Mouse (Mus musculus) limb, embryonic 14.5 days (tissue): ENCODE data around the gene Nhsl2. TPM values are rescaled to one million over a fixed set of nuclear protein-coding genes. Genes with fewer than 3 reads are reported as not detected.

Experiments
- ATAC-seq: fragments of 200-750 bp; cut with Nextera tagmentation; 2 replicates; pipeline ENCODE4 v1.8.0; 2017; ENCODE audit warnings: low read depth, moderate number of reproducible peaks, moderate TSS enrichment; ENCODE audit not compliant: low FRiP score
- DNase-seq: peaks from one replicate; pipeline ENCODE4 v3.0.0-alpha.2; 2015; ENCODE audit warnings: low spot score
- H3K27ac ChIP-seq: fragments of 300-500 bp; sonication (generic); replicated peaks from 2 replicates; pipeline ENCODE4 v1.5.1; 2014; ENCODE audit warnings: low read depth, mild to moderate bottlenecking, low read length, moderate library complexity, mixed read lengths
- H3K27me3 ChIP-seq: fragments of 300-500 bp; sonication (generic); 2 replicates; pipeline ENCODE4 v1.6.1; 2014; ENCODE audit warnings: low read length, mixed read lengths; ENCODE audit not compliant: control insufficient read depth, insufficient read depth
- H3K36me3 ChIP-seq: fragments of 300-500 bp; sonication (generic); 2 replicates; pipeline ENCODE4 v1.6.1; 2014; ENCODE audit warnings: mild to moderate bottlenecking, low read length, moderate library complexity, mixed read lengths; ENCODE audit not compliant: control insufficient read depth, insufficient read depth
- H3K4me1 ChIP-seq: fragments of 300-500 bp; sonication (generic); 2 replicates; pipeline ENCODE4 v1.6.1; 2014; ENCODE audit warnings: antibody characterized with exemption, low read length, mixed read lengths; ENCODE audit not compliant: control insufficient read depth, insufficient read depth
- H3K4me2 ChIP-seq: fragments of 300-500 bp; sonication (generic); replicated peaks from 2 replicates; pipeline ENCODE4 v1.6.1; 2014; ENCODE audit warnings: low read depth, mild to moderate bottlenecking, low read length, moderate library complexity; ENCODE audit not compliant: severe bottlenecking
- H3K4me3 ChIP-seq: fragments of 300-500 bp; sonication (generic); replicated peaks from 2 replicates; pipeline ENCODE4 v1.5.1; 2014; ENCODE audit warnings: low read length
- H3K9ac ChIP-seq: fragments of 300-500 bp; sonication (generic); 2 replicates; pipeline ENCODE4 v1.6.1; 2014; ENCODE audit warnings: mild to moderate bottlenecking, low read depth, low read length, moderate library complexity; ENCODE audit not compliant: severe bottlenecking
- H3K9me3 ChIP-seq: fragments of 300-500 bp; sonication (generic); 2 replicates; pipeline ENCODE4 v1.6.1; 2016; ENCODE audit warnings: low read length; ENCODE audit not compliant: control insufficient read depth
- POLR2A ChIP-seq: fragments of 200-500 bp; IDR thresholded peaks from 2 replicates; pipeline ENCODE4 v1.8.0; 2012; ENCODE audit warnings: inconsistent platforms, mild to moderate bottlenecking, moderate library complexity, borderline replicate concordance; ENCODE audit not compliant: insufficient read depth, insufficient read length; ENCODE audit errors: extremely low read depth
- WGBS: fragments of 180-500 bp; shearing (Covaris S2); extraction: QIAGEN DNeasy Blood & Tissue Kit; methylation state at CpG from one replicate; pipeline ENCODE4 v1.1.7; 2014; 5-methylcytosine and 5-hydroxymethylcytosine counted together
- polyA plus RNA-seq, 2 experiments: library from polyadenylated mRNA; depleted of rRNA in 1 of 2; stranded (reverse) in 1 of 2; unstranded in 1 of 2; fragments of >200 nt; fragmentation: Nextera tagmentation in 1 of 2; extraction: Ambion mirVana in 1 of 2; gene quantifications; 2 replicates each; pipeline versions ENCODE4 v1.2.1 to v1.2.3; 2012 to 2014

Nhsl2 gene
- polyA plus RNA-seq, 2 experiments: 6.6 to 13.5 TPM

DNA sequence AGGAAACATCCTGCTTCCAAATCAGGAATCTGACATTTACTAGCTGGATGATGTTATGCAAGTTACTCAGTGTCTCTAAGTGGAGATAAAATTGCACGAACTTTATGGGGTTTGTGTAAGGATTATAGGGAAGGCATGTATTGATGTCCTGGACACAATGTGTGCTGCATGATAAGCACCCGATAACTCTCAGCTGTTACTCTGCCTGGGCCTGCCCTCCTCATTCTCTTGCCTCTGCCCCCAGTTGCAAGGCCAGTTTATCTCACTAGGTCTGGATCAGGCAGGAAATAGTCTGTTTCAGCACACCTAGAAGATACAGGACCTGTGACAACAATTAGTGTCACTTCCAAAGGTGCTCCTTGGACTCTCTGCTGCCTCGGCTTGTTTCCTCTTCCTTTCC lies 25.0 kb downstream of the Nhsl2 start:
- no peak overlapping the region for H3K4me2 ChIP-seq
- no peaks in the 10 kb centered on the region for H3K36me3 ChIP-seq
- no peak for DNase-seq
- WGBS: 59% methylated on average over 3 of the region's 3 CpGs
- TF ChIP-seq POLR2A: no peak
- no peaks in the 10 kb centered on the region for H3K27me3 ChIP-seq
- H3K9me3 ChIP-seq: no peaks in the 10 kb centered on the region
- no peak overlapping the region for H3K27ac ChIP-seq
- no peak overlapping the region for H3K9ac ChIP-seq
- no peaks in the 10 kb centered on the region for H3K4me1 ChIP-seq
- no peak for ATAC-seq
- H3K4me3 ChIP-seq: no peak overlapping the region

DNA sequence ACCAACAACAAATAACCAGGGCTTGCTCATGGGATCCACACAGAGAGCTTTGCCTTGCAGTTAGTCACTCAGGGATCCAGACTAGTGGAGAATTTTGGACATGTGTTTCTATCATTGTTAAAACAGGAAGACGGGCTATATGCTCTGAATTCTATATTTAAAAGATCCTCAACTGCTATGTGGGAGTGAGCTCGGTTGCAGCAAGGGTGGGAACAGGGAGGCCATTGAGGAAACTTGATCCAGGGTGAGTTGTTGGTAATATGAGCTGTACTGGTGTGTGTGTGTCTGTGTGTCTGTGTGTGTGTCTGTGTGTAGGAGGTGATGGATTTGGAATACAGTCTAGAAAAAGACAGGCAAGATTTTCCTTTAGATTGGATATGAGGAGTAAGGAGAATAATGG lies 25.7 kb downstream of the Nhsl2 start:
- no peaks in the 10 kb centered on the region for H3K36me3 ChIP-seq
- no peak overlapping the region for H3K4me3 ChIP-seq
- ATAC-seq (no peak), DNase-seq (no peak)
- H3K27me3 ChIP-seq: no peaks in the 10 kb centered on the region
- no peak overlapping the region for H3K27ac ChIP-seq
- H3K9me3 ChIP-seq: no peaks in the 10 kb centered on the region
- H3K4me1 ChIP-seq: no peaks in the 10 kb centered on the region
- H3K9ac ChIP-seq: no peak overlapping the region
- 35% methylated on average over 2 of the region's 2 CpGs for WGBS
- TF ChIP-seq POLR2A: no peak
- H3K4me2 ChIP-seq: no peak overlapping the region

DNA sequence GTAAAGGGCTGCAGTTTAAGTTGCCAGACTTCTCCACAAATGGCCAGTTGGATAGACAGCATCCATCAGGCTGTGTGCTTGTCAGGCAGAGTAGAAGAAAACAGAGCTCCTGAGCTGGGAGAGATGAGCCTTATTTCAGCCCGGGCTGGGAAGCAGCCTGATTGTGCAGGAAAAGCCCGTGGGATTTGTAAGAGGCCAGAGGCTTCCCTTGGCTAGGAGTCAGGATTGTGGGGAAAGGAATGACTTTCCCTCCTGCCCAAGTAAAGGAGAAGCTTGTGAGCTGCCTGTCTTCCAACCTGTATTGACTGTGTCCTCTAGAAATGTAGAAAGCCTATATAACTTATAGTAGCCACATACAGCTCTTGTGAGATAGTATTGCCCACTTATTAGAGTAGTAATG lies 27.0 kb downstream of the Nhsl2 start:
- 37% methylated on average over 2 of the region's 2 CpGs for WGBS
- Histone ChIP-seq H3K36me3 (no peaks in the 10 kb centered on the region), H3K4me3 (no peak overlapping the region), H3K9me3 (no peaks in the 10 kb centered on the region), H3K4me2 (no peak overlapping the region), H3K9ac (no peak overlapping the region), H3K4me1 (no peaks in the 10 kb centered on the region), H3K27me3 (no peaks in the 10 kb centered on the region), H3K27ac (no peak overlapping the region)
- no peak for TF ChIP-seq POLR2A
- ATAC-seq (no peak), DNase-seq (no peak)

DNA sequence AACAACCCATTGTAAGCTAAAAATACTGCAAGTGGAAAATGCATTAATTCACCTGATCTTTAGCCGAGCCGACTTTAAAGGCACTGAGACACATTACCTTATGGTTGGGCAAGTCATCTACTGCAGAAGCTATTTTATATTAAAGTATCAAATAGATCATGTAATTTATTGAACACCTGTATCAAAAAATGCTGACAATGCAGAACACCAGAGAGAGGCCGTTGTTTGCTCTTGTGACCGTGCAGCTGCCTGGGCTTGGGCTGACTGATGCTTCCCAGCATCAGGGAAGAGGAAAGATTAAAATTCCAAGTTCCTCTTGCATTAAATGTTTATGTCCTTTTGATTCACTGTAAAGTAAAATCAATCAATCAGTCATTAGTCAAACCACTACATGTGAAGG lies 28.7 kb downstream of the Nhsl2 start:
- ATAC-seq (no peak), DNase-seq (no peak)
- WGBS: 76% methylated on average over 4 of the region's 4 CpGs
- Histone ChIP-seq H3K4me1 (no peaks in the 10 kb centered on the region), H3K27ac (no peak overlapping the region), H3K9ac (no peak overlapping the region), H3K27me3 (no peaks in the 10 kb centered on the region), H3K4me3 (no peak overlapping the region), H3K36me3 (no peaks in the 10 kb centered on the region), H3K4me2 (no peak overlapping the region), H3K9me3 (no peaks in the 10 kb centered on the region)
- no peak for TF ChIP-seq POLR2A

DNA sequence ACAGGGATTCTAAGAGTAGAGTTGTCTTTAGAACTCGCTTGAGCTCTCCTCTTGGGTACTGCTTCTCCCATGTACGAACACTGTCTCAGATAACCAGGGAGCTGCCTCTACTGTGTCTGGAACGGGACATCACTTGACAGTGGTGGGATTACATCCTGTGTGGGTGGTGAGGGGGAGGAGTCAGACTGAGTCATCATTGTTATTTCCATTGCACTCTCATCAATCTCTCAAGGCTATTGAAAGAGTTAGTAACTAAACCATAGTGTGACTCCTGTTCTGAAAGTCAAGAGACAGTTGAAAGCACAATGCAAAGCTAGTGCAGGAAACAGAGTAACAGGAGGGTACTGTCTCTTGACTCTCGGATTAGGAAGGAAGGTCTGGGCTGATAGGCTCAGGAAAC lies 29.4 kb downstream of the Nhsl2 start:
- H3K27me3 ChIP-seq: no peaks in the 10 kb centered on the region
- TF ChIP-seq POLR2A: no peak
- WGBS: 73% methylated on average over 4 of the region's 4 CpGs

DNA sequence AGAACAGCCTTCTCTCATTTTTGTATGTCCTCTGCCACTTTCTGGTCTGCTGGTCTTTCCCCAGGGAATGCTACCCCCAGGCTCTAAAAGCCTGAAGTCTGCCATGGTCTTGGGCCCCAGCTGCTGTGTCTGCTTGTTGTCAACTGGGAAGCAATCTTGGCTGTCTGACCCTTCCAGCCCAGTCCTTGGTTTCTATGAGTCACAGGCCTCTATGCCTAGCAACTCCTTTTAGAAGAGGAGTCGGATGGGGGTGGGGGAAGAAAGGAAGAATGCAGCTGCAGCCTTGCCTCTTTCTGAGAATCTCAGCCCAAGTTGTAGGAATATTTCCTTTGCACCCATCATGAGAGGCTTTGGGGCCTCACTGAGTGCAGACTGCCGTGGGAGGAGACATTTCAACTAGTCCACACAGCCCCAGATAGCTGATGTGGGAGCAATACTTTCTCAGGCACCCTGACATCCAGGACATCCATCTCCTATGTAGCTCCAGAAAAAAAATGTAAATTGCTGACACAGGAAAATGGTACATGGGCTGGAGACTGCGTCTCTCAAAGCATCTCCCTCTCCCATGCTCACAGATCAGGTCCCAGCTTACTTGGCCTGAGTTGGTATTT lies 33.1 kb downstream of the Nhsl2 start:
- no peaks in the 10 kb centered on the region for H3K27me3 ChIP-seq
- no peak for TF ChIP-seq POLR2A
- no peaks in the 10 kb centered on the region for H3K36me3 ChIP-seq
- ATAC-seq: no peak
- H3K27ac ChIP-seq: no peak overlapping the region
- DNase-seq: no peak
- H3K4me1 ChIP-seq: no peaks in the 10 kb centered on the region
- no peak overlapping the region for H3K4me2 ChIP-seq
- H3K9me3 ChIP-seq: no peaks in the 10 kb centered on the region
- no peak overlapping the region for H3K9ac ChIP-seq
- WGBS: 57% methylated on average over 3 of the region's 3 CpGs
- H3K4me3 ChIP-seq: no peak overlapping the region

More for the DNA sequence above, 29.4 kb downstream of the Nhsl2 start:
- Histone ChIP-seq H3K4me3 (no peak overlapping the region), H3K9me3 (no peaks in the 10 kb centered on the region), H3K4me2 (no peak overlapping the region), H3K4me1 (no peaks in the 10 kb centered on the region), H3K9ac (no peak overlapping the region), H3K27ac (no peak overlapping the region), H3K36me3 (no peaks in the 10 kb centered on the region)
- no peak for ATAC-seq
- no peak for DNase-seq
